Comparison of ENCODE assay signal across 8 mouse cellular contexts in genomic region chr9:62438085-62438754, GRCm38 (mm10).
DNase-seq lines count a peak whose midpoint lies in the region; ATAC-seq lines count a peak whose summit lies in the region.

No protein-coding gene starts in this region.

- peak overlapping the region; percentile 69 for H3K27ac ChIP-seq in kidney, embryonic 16.5 days (ENCODE audit: low read length)
- H3K27ac ChIP-seq in hindbrain, embryonic 12.5 days: peak overlapping the region; percentile 78
- H3K27ac ChIP-seq in neural tube, embryonic 12.5 days: peak overlapping the region; percentile 67

- no peaks in the 10 kb centered on the region for H3K27me3 ChIP-seq in kidney, embryonic 16.5 days (ENCODE audit: insufficient read depth, low read length)
- H3K27me3 ChIP-seq in hindbrain, embryonic 12.5 days: no peaks in the 10 kb centered on the region
- H3K27me3 ChIP-seq in neural tube, embryonic 12.5 days (replicated peaks): no peaks in the 10 kb centered on the region

- no peak overlapping the region for H3K4me2 ChIP-seq in kidney, embryonic 16.5 days (replicated peaks; ENCODE audit: low read depth, low read length)
- H3K4me2 ChIP-seq in hindbrain, embryonic 12.5 days (replicated peaks): no peak overlapping the region
- no peak overlapping the region for H3K4me2 ChIP-seq in neural tube, embryonic 12.5 days (replicated peaks)

- no peak overlapping the region for H3K4me3 ChIP-seq in kidney, embryonic 16.5 days (ENCODE audit: low read length)
- H3K4me3 ChIP-seq in hindbrain, embryonic 12.5 days: no peak overlapping the region
- no peak overlapping the region for H3K4me3 ChIP-seq in neural tube, embryonic 12.5 days

- DNase-seq in kidney, adult 8-10 months: no peak
- peak; percentile 73 to 75 for DNase-seq in cerebellum, postnatal 25 days
- no peak for DNase-seq in thymus, postnatal 0 days (ENCODE audit: low spot score)
- DNase-seq in liver: no peak

- peaks cover 17% of the 10 kb centered on the region for H3K4me1 ChIP-seq in kidney, embryonic 16.5 days (ENCODE audit: insufficient read depth, low read length)
- peaks cover 17% of the 10 kb centered on the region for H3K4me1 ChIP-seq in hindbrain, embryonic 12.5 days
- H3K4me1 ChIP-seq in neural tube, embryonic 12.5 days: peaks cover 20% of the 10 kb centered on the region

- no peak overlapping the region for H3K9ac ChIP-seq in kidney, embryonic 16.5 days (replicated peaks; ENCODE audit: low read length)
- no peak overlapping the region for H3K9ac ChIP-seq in hindbrain, embryonic 12.5 days
- H3K9ac ChIP-seq in neural tube, embryonic 12.5 days: no peak overlapping the region

- H3K9me3 ChIP-seq in kidney, embryonic 16.5 days (ENCODE audit: low read length): no peaks in the 10 kb centered on the region
- H3K9me3 ChIP-seq in hindbrain, embryonic 12.5 days (replicated peaks): no peaks in the 10 kb centered on the region
- no peaks in the 10 kb centered on the region for H3K9me3 ChIP-seq in neural tube, embryonic 12.5 days

- H3K36me3 ChIP-seq in kidney, embryonic 16.5 days (ENCODE audit: insufficient read depth, low read length): no peaks in the 10 kb centered on the region
- no peaks in the 10 kb centered on the region for H3K36me3 ChIP-seq in hindbrain, embryonic 12.5 days
- H3K36me3 ChIP-seq in neural tube, embryonic 12.5 days: no peaks in the 10 kb centered on the region

- 75% methylated on average over 5 of the region's 5 CpGs for WGBS in kidney, embryonic 16.5 days
- 75% methylated on average over 5 of the region's 5 CpGs for WGBS in hindbrain, embryonic 12.5 days
- WGBS in neural tube, embryonic 12.5 days: 70% methylated on average over 5 of the region's 5 CpGs

- ATAC-seq in kidney, embryonic 16.5 days (ENCODE audit: low FRiP score, low TSS enrichment): no peak
- no peak for ATAC-seq in hindbrain, embryonic 12.5 days (ENCODE audit: low FRiP score)
- ATAC-seq in neural tube, embryonic 12.5 days (ENCODE audit: low FRiP score, low read depth): peak; percentile 25
- ATAC-seq in monocyte, adult 5-6 weeks (replicated peaks; ENCODE audit: insufficient number of reproducible peaks, low FRiP score, low TSS enrichment, poor library complexity, severe bottlenecking): no peak

Comparison
In these comparisons a context has a peak if more than half of its experiments do, and no peak if none do; other contexts are left out.
1. DNase-seq: peak in cerebellum, postnatal 25 days (2 of 2); none in kidney, adult 8-10 months (0 of 2), thymus, postnatal 0 days (single experiment) and liver (single experiment).
2. Peak in every context shown above with its lines, with median percentiles within 50 percentile points of each other: H3K27ac ChIP-seq.